Mouse (Mus musculus) hindbrain, embryonic 13.5 days (tissue): ENCODE measurements around the gene Midn. TPM values are rescaled to one million over a fixed set of nuclear protein-coding genes. Genes with fewer than 3 reads are reported as not detected.

Source experiments
- ATAC-seq: fragments of 200-750 bp; cut with Nextera tagmentation; 2 replicates; pipeline ENCODE4 v1.8.0; 2017; ENCODE audit warnings: moderate TSS enrichment; ENCODE audit not compliant: low FRiP score
- H3K27ac ChIP-seq: fragments of 300-500 bp; sonication (generic); 2 replicates; pipeline ENCODE4 v1.5.1; 2015; ENCODE audit warnings: inconsistent platforms, mild to moderate bottlenecking, moderate library complexity
- H3K27me3 ChIP-seq: fragments of 300-500 bp; sonication (generic); 2 replicates; pipeline ENCODE4 v1.6.1; 2015; ENCODE audit warnings: mild to moderate bottlenecking, inconsistent platforms
- H3K36me3 ChIP-seq: fragments of 300-500 bp; sonication (generic); 2 replicates; pipeline ENCODE4 v1.6.1; 2015; ENCODE audit warnings: mild to moderate bottlenecking, inconsistent platforms
- H3K4me1 ChIP-seq: fragments of 300-500 bp; sonication (generic); replicated peaks from 2 replicates; pipeline ENCODE4 v1.6.1; 2015; ENCODE audit warnings: inconsistent platforms
- H3K4me2 ChIP-seq: fragments of 300-500 bp; sonication (generic); 2 replicates; pipeline ENCODE4 v1.6.1; 2015; ENCODE audit warnings: inconsistent platforms, mild to moderate bottlenecking, moderate library complexity
- H3K4me3 ChIP-seq: fragments of 300-500 bp; sonication (generic); 2 replicates; pipeline ENCODE4 v1.5.1; 2015; ENCODE audit warnings: mild to moderate bottlenecking, inconsistent platforms
- H3K9ac ChIP-seq: fragments of 300-500 bp; sonication (generic); 2 replicates; pipeline ENCODE4 v1.6.1; 2015; ENCODE audit warnings: mild to moderate bottlenecking, inconsistent platforms
- H3K9me3 ChIP-seq: fragments of 300-500 bp; sonication (generic); 2 replicates; pipeline ENCODE4 v1.6.1; 2016; ENCODE audit warnings: inconsistent platforms
- WGBS: fragments of 180-500 bp; shearing (Covaris S2); methylation state at CpG from one replicate; pipeline ENCODE4 v1.1.7; 2015; 5-methylcytosine and 5-hydroxymethylcytosine counted together
- polyA plus RNA-seq: library from polyadenylated mRNA; unstranded; fragments of >200 nt; fragmentation: Nextera tagmentation; extraction: Ambion mirVana; gene quantifications from 2 replicates; pipeline ENCODE4 v1.2.1, GENCODE M21; 2015

Gene Midn
- polyA plus RNA-seq, 1 experiment from 2014 or later, result 32.4 TPM

DNA sequence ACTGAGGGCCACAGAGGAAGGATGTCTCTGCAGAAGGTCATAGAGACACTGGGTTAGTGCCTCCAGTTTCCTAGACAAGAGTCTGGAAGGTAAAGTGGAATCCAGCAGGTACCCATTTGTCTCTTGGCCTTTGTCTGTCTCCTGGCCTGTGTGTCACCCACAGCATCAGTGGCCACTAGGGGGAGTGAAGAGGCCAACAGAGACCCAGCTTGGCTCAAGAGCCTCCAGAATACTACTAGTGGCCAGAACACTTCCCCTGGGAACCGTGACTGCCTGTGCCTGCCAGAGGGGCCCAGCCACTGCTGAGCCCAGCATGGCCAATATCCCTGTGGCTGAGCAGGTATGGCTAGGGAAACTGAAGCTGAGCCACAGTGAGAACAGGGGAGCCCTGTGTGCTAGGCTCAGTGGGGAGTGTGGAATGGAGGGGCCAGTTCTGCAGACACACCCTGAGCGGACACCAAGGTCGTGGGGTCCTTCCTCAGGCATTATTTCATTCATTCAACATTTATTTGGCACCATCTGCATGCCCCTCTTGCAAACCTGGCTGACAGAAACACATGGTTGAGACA, 51.5 kb downstream of the Midn start:
- H3K4me1 ChIP-seq, result peaks cover 14% of the 10 kb centered on the region
- H3K9ac ChIP-seq, result no peak overlapping the region
- 60% methylated on average over 3 of the region's 3 CpGs for WGBS
- H3K4me3 ChIP-seq, result no peak overlapping the region
- H3K36me3 ChIP-seq, result no peaks in the 10 kb centered on the region
- H3K9me3 ChIP-seq, result no peaks in the 10 kb centered on the region
- peak; percentile 34; the same call in 1 of the 2 replicates for ATAC-seq
- H3K4me2 ChIP-seq, result no peak overlapping the region
- no peak overlapping the region for H3K27ac ChIP-seq
- 0 out of 2 replicates have a peak, but pooled peaks cover 4% of the 10 kb centered on the region for H3K27me3 ChIP-seq

DNA sequence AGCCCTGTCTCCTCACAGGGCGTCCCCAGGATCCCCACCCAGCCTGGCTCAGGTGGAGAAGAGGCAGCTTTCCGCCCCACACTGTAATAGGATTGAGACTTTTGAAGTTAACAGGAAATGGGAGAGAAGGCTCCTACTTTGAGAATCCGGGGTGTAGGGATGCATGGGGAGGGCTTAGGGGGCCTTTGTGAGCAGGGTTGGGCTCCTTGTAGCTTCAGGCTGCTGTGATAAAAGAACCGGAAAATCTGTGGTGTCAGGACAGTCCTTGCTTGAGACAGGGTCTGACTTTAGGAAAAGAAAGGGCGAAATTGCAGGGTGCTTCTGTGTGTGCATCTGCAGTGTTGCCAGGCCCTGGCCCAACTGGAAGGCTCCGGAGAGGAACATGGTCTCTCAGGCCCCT, 52.4 kb downstream of the Midn start:
- no peak overlapping the region for H3K9ac ChIP-seq
- ATAC-seq, result no peak
- H3K36me3 ChIP-seq, result no peaks in the 10 kb centered on the region
- peaks cover 11% of the 10 kb centered on the region for H3K4me1 ChIP-seq
- H3K4me3 ChIP-seq, result no peak overlapping the region
- H3K9me3 ChIP-seq, result no peaks in the 10 kb centered on the region
- no peak overlapping the region for H3K4me2 ChIP-seq
- WGBS, result 74% methylated on average over 6 of the region's 6 CpGs
- H3K27me3 ChIP-seq, result 0 out of 2 replicates have a peak, but pooled peaks cover 4% of the 10 kb centered on the region
- no peak overlapping the region for H3K27ac ChIP-seq

DNA sequence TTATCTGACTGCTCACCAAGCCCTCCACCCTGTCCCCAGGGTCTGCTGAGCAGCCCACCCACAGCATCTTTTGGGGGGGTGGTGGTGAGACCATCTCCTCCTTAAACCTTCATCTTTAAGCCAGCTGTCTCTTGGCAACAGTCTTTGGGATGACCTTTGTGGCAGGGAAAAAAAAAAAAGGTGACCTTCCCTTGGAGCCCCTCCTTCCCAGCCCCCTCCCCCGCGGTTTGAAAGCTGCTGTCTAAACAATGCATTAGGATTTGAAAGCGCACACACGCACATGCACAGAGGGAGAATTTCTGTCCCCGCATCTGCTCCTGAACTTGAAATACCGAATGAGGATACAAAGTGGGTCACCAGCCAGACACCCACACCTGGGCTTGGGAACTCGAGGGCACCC, 56.0 kb downstream of the Midn start:
- H3K27ac ChIP-seq, result no peak overlapping the region
- H3K4me3 ChIP-seq, result no peak overlapping the region
- H3K4me1 ChIP-seq, result peaks cover 28% of the 10 kb centered on the region
- H3K4me2 ChIP-seq, result no peak overlapping the region
- H3K9me3 ChIP-seq, result no peaks in the 10 kb centered on the region
- H3K9ac ChIP-seq, result peak overlapping the region; percentile 20; the same call in 1 of the 2 replicates
- no peaks in the 10 kb centered on the region for H3K36me3 ChIP-seq
- 0 out of 2 replicates have a peak, but pooled peaks cover 3% of the 10 kb centered on the region for H3K27me3 ChIP-seq
- ATAC-seq, result no peak
- 8% methylated on average over 7 of the region's 7 CpGs for WGBS

DNA sequence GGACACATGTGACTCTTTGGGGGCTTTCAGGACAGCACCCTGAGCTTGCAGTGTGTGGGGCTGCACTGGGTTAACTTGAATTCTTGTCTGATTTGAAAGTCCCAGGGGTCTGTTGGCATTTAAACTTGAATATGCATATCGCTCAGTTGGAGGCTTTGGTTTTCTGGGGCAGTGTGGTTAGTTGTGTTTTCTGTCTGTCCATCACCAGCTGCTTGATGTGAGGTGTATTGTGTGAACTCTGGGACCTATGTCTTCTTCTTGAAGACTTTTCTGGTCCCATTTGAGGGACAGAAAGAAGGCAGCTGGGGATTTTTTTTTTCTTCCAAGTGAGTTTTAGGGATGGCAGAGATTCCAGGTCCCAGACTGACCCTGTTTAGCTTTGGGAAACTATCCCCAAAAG, 59.1 kb downstream of the Midn start:
- Histone ChIP-seq H3K9ac (no peak overlapping the region; the same call in 1 of the 2 replicates), H3K4me3 (no peak overlapping the region), H3K4me1 (peaks cover 29% of the 10 kb centered on the region), H3K9me3 (no peaks in the 10 kb centered on the region), H3K27ac (no peak overlapping the region), H3K27me3 (0 out of 2 replicates have a peak, but pooled peaks cover 3% of the 10 kb centered on the region), H3K4me2 (no peak overlapping the region), H3K36me3 (no peaks in the 10 kb centered on the region)
- WGBS, result 41% methylated on average over 1 of the region's 1 CpGs
- no peak for ATAC-seq

DNA sequence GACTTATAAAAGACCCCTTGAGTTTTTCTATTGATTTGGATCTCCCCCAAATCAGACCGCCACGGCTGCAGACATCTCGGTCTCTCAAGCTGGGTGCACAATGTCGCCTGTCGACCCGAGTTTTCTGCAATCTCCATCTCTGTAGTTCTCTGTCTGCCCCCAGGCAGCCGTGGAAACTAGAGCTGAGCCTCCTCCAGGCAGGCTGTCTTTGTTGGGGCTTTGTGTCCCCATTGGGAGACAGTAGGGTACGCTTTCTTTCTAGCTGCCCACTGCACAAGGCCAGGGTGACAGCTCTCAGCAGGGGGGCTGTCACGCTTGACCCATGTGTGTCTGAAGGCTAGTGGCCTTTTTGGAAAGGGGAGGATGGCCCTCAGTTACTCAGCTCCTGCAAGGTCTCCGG, 59.6 kb downstream of the Midn start:
- Histone ChIP-seq H3K27ac (no peak overlapping the region; the same call in 1 of the 2 replicates), H3K9ac (no peak overlapping the region; the same call in 1 of the 2 replicates)

More for the DNA sequence above, 59.6 kb downstream of the Midn start:
- WGBS, result 29% methylated on average over 10 of the region's 10 CpGs
- H3K4me1 ChIP-seq, result peaks cover 29% of the 10 kb centered on the region
- H3K9me3 ChIP-seq, result no peaks in the 10 kb centered on the region
- no peak for ATAC-seq
- H3K36me3 ChIP-seq, result no peaks in the 10 kb centered on the region
- H3K4me2 ChIP-seq, result no peak overlapping the region
- H3K4me3 ChIP-seq, result no peak overlapping the region
- H3K27me3 ChIP-seq, result 0 out of 2 replicates have a peak, but pooled peaks cover 3% of the 10 kb centered on the region

Other genes starting within 250 kb of the Midn start
- gene Med16, start 239.3 kb upstream of the Midn start, polyA plus RNA-seq, result 55.3 and 58.3 TPM in 2 replicates
- 20.6 and 22.0 TPM in 2 replicates for gene Gm26602, start 237.4 kb upstream of the Midn start, polyA plus RNA-seq
- 2.1 and 2.3 TPM in 2 replicates for gene Kiss1r, start 231.3 kb upstream of the Midn start, polyA plus RNA-seq
- gene R3hdm4, start 227.1 kb upstream of the Midn start, polyA plus RNA-seq, result 243 and 256 TPM in 2 replicates
- gene Arid3a, start 221.2 kb upstream of the Midn start, polyA plus RNA-seq, result 3.5 and 4.0 TPM in 2 replicates
- 77.4 and 77.9 TPM in 2 replicates for gene Wdr18, start 188.1 kb upstream of the Midn start, polyA plus RNA-seq
- gene Grin3b, start 177.6 kb upstream of the Midn start, polyA plus RNA-seq, result 0.61 and 0.65 TPM in 2 replicates
- 16.0 and 16.3 TPM in 2 replicates for gene Tmem259, start 163.9 kb upstream of the Midn start, polyA plus RNA-seq
- 43.7 and 53.1 TPM in 2 replicates for gene Cnn2, start 159.7 kb upstream of the Midn start, polyA plus RNA-seq
- 5.2 and 6.1 TPM in 2 replicates for gene Abca7, start 151.8 kb upstream of the Midn start, polyA plus RNA-seq
- 2.5 and 2.8 TPM in 2 replicates for gene Arhgap45, start 131.6 kb upstream of the Midn start, polyA plus RNA-seq
- 150 and 154 TPM in 2 replicates for gene Polr2e, start 108.5 kb upstream of the Midn start, polyA plus RNA-seq
- gene Gpx4, start 101.1 kb upstream of the Midn start, polyA plus RNA-seq, result 509 and 531 TPM in 2 replicates
- gene Sbno2, start 42.7 kb upstream of the Midn start, polyA plus RNA-seq, result 13.6 and 14.4 TPM in 2 replicates
- gene Stk11, start 32.5 kb upstream of the Midn start, polyA plus RNA-seq, result 16.3 and 18.2 TPM in 2 replicates
- 434 and 449 TPM in 2 replicates for gene Atp5d, start 9.6 kb upstream of the Midn start, polyA plus RNA-seq
- gene Cbarp, start 7.4 kb upstream of the Midn start, polyA plus RNA-seq, result 57.4 and 59.2 TPM in 2 replicates
- gene Cirbp, start 17.7 kb downstream of the Midn start, polyA plus RNA-seq, result 364 and 409 TPM in 2 replicates
- 11.9 and 14.1 TPM in 2 replicates for gene 1600002K03Rik, start 24.7 kb downstream of the Midn start, polyA plus RNA-seq
- gene Efna2, start 31.2 kb downstream of the Midn start, polyA plus RNA-seq, result 18.8 and 21.4 TPM in 2 replicates
- 47.3 and 49.9 TPM in 2 replicates for gene Mum1, start 78.2 kb downstream of the Midn start, polyA plus RNA-seq
- 253 and 263 TPM in 2 replicates for gene Ndufs7, start 100.8 kb downstream of the Midn start, polyA plus RNA-seq
- 22.3 and 24.9 TPM in 2 replicates for gene Gamt, start 112.7 kb downstream of the Midn start, polyA plus RNA-seq
- 61.6 and 66.2 TPM in 2 replicates for gene Dazap1, start 113.2 kb downstream of the Midn start, polyA plus RNA-seq
- gene Rps15, start 144.2 kb downstream of the Midn start, polyA plus RNA-seq, result 583 and 598 TPM in 2 replicates
- 182 and 183 TPM in 2 replicates for gene Apc2, start 147.7 kb downstream of the Midn start, polyA plus RNA-seq
- gene 2310011J03Rik, start 172.3 kb downstream of the Midn start, polyA plus RNA-seq, result 28.5 and 29.1 TPM in 2 replicates
- gene Pcsk4, start 181.2 kb downstream of the Midn start, polyA plus RNA-seq, result 1.9 and 2.5 TPM in 2 replicates
- gene Reep6, start 181.7 kb downstream of the Midn start, polyA plus RNA-seq, result 3.1 and 3.5 TPM in 2 replicates
- gene Adamtsl5, start 200.1 kb downstream of the Midn start, polyA plus RNA-seq, result 0.42 and 0.66 TPM in 2 replicates
- 1.2 and 1.7 TPM in 2 replicates for gene Plk5, start 208.2 kb downstream of the Midn start, polyA plus RNA-seq
- gene Mex3d, start 239.4 kb downstream of the Midn start, polyA plus RNA-seq, result 14.8 and 16.5 TPM in 2 replicates